Mouse (Mus musculus) kidney, adult 2 months (tissue): Measurements from ENCODE around the gene Slc22a4.

Experiments used
- CTCF ChIP-seq: fragments of 200-500 bp; conservative IDR thresholded peaks from 2 replicates; pipeline ENCODE4 v1.5.1; 2011; ENCODE audit warnings: low read depth, mild to moderate bottlenecking, control low read depth, low read length, moderate library complexity, mixed read lengths; ENCODE audit not compliant: insufficient read depth, insufficient read length
- POLR2A ChIP-seq: fragments of 200-500 bp; IDR thresholded peaks from one replicate; pipeline ENCODE4 v1.6.1; 2011; ENCODE audit warnings: low read depth, low read length, control low read depth

- TF ChIP-seq POLR2A (no peak), CTCF (peak; percentile 37; the same call in 1 of the 2 replicates)
These were observed at the start of gene Slc22a4 for GRCm38 (mm10) chr11:54028044-54028951.
